ENCODE assay signal across 18 mouse cellular contexts in genomic region chr6:52648806-52649205, GRCm38 (mm10). TPM values are rescaled to one million over a fixed set of nuclear protein-coding genes. Genes with fewer than 3 reads are reported as not detected.
DNase-seq lines count a peak whose midpoint lies in the region.
"Had no signal": no experiment of that assay in that cellular context is flagged by ENCODE, and none has a peak within 500 bp of the region (broad histone marks: within the 10 kb centered on the region; RNA-seq: fewer than 3 reads in every experiment).

No protein-coding gene starts in this region.

- DNase-seq in ovary, postnatal 36 days (ENCODE audit: low spot score) = peak; percentile 11
- no peak for DNase-seq in ovary, postnatal 14 days (ENCODE audit: low spot score)
- DNase-seq in forelimb bud, embryonic 11.5 days (ENCODE audit: low read depth, low spot score) = peak; percentile 32
- DNase-seq in testis, postnatal 14 days (ENCODE audit: low spot score) = peak; percentile 46
- DNase-seq in thymus, postnatal 4 days = peak; percentile 28
- no peak for DNase-seq in gastrocnemius, postnatal 4 days (ENCODE audit: low spot score in 2 of 2)
- DNase-seq in retina, postnatal 1 day = no peak
- DNase-seq: adrenal gland, adult 8-10 months; cerebellum, adult 8-10 months; cerebellum, postnatal 25 days; gastrocnemius, postnatal 25 days; heart, adult 18-20 months; heart, postnatal 36 days; kidney, adult 9 months; kidney, postnatal 14 days; layer of hippocampus, adult 9-11 months; lung, embryonic 14.5 days; lung, postnatal 14 days had no signal

RNA-seq across cellular contexts. Expression of gene Hibadh, which starts 8.6 kb away (rescaled TPM):
- 10 to 100 TPM; 71.6 to 80.0 TPM for total RNA-seq in gastrocnemius, postnatal 4 days (2021)

Comparison
In these comparisons a context has a peak if more than half of its experiments do, and no peak if none do; other contexts are left out.
1. DNase-seq: peak in ovary, postnatal 36 days (single experiment), forelimb bud, embryonic 11.5 days (single experiment), testis, postnatal 14 days (single experiment) and thymus, postnatal 4 days (single experiment); none in ovary, postnatal 14 days (single experiment), gastrocnemius, postnatal 4 days (0 of 2) and retina, postnatal 1 day (single experiment).